Mouse (Mus musculus): ENCODE results near the gene Upf3a.

DNA sequence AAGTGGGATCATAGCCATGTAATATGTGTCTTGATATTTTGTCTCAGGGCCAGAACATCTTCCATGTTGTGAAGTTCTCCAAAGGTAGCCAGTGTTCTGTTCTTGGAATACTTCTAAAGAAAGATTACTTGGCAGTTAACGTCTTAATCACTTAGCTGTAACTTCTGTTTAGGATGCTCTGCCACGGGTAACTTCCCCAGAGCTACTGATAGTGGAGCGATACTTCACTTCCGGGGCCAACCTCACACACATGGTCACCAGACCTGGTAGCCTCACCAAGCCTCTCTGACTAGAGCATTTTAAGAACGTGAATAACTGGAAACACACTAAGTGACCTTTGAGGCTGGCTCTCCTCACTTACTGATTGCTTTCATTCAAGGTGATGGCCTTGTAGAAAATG lies 14.2 kb downstream of the Upf3a start:
- TF ChIP-seq HCFC1 (IDR thresholded peaks at IDR 0.05; ENCODE audit: low read depth, low read length) (0 out of 2 replicates have a peak, but pooled peaks have one; percentile 42), CTCF (IDR thresholded peaks at IDR 0.05 in 2 of 3, conservative IDR thresholded peaks at IDR 0.05 in 1 of 3; ENCODE audit: control insufficient read depth in 1 of 3, insufficient read depth in 1 of 3, low read depth in 2 of 3, low read length in 3 of 3, poor library complexity in 1 of 3, severe bottlenecking in 1 of 3) (no peak), ETS1 (IDR thresholded peaks at IDR 0.05; ENCODE audit: low read depth, low read length) (no peak), TBP (IDR thresholded peaks at IDR 0.05; ENCODE audit: low read depth, low read length) (no peak), POLR2A (IDR thresholded peaks at IDR 0.05; ENCODE audit: control insufficient read depth in 1 of 2, insufficient read depth in 1 of 2, low read depth in 1 of 2, low read length in 2 of 2, poor library complexity in 1 of 2) (0 out of 4 replicates have a peak, but pooled peaks of 1 of the 2 experiments have one; percentile 36)

Data from MEL (cell line).